Mouse (Mus musculus): ENCODE data around the gene Mcpt2.

DNA sequence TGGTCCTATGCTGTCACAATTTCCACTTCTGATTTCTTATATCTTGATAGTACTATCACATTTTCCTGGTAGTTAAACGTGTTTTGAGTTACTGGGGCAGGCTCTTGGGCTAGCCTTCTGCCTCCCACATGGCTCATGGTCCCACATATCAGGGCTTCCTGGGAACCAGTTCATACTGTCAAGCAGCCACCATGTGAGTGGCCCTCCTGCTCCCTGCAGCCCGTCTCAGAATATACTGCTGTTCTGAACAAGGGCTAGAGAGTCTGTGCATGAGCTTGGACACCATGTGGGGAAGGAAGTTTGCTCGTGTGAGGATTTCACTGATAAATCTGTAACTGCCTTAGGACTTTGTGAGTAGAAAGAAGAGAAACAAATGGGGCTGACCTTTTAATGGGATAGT lies 44.9 kb downstream of the Mcpt2 start:
- no peak for TF ChIP-seq CTCF (IDR thresholded peaks at IDR 0.05; ENCODE audit: low read depth, low read length)
- TF ChIP-seq GATA1 (IDR thresholded peaks at IDR 0.05; ENCODE audit: borderline replicate concordance, low read length) = no peak
